Mouse (Mus musculus) liver, embryonic 14.5 days (tissue): Measurements from ENCODE around the gene Necab2.

Experiments used
- CTCF ChIP-seq: IDR thresholded peaks from 2 replicates; pipeline ENCODE4 v1.5.1; 2016; ENCODE audit warnings: antibody characterized with exemption, low read depth, control low read depth
- EP300 ChIP-seq: IDR thresholded peaks from 2 replicates; pipeline ENCODE4 v1.6.1; 2016; ENCODE audit warnings: antibody characterized with exemption, low read depth

DNA sequence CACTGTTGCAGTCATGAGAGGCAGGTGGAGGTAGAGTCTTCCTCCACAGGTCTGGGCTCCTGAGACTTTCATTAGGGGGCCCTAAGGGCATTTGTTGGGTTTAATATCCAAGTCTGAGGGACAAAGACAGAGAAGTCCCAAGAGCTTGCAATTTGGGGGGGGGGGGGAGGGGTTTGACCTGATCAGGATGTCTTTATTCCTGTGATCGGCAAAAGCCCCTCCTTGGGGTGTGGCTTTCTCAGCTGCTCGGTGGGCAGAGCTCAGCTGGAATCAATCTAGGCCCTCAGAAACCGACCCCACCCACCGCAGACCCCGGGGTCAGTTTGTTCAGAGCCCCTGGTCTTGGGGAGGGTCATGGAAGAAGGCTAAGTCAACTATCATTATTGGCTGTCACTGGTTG lies 55.1 kb downstream of the Necab2 start, which contains the start of gene Slc38a8:
- TF ChIP-seq CTCF (no peak), EP300 (no peak)
